Mouse (Mus musculus) small intestine, adult 2 months (tissue): ENCODE data around the gene Hdac9.

Experiments used
- CTCF ChIP-seq: fragments of 200-500 bp; IDR thresholded peaks from 2 replicates; pipeline ENCODE4 v1.5.1; 2012; ENCODE audit warnings: low read depth, mild to moderate bottlenecking, control low read depth, inconsistent platforms, low read length, moderate library complexity, mixed read lengths; ENCODE audit not compliant: insufficient replicate concordance, insufficient read length; ENCODE audit errors: extremely low read depth
- POLR2A ChIP-seq: fragments of 200-500 bp; IDR thresholded peaks from 2 replicates; pipeline ENCODE4 v1.6.1; 2012; ENCODE audit warnings: low read depth, mild to moderate bottlenecking, control low read depth, inconsistent platforms, low read length, moderate library complexity

DNA sequence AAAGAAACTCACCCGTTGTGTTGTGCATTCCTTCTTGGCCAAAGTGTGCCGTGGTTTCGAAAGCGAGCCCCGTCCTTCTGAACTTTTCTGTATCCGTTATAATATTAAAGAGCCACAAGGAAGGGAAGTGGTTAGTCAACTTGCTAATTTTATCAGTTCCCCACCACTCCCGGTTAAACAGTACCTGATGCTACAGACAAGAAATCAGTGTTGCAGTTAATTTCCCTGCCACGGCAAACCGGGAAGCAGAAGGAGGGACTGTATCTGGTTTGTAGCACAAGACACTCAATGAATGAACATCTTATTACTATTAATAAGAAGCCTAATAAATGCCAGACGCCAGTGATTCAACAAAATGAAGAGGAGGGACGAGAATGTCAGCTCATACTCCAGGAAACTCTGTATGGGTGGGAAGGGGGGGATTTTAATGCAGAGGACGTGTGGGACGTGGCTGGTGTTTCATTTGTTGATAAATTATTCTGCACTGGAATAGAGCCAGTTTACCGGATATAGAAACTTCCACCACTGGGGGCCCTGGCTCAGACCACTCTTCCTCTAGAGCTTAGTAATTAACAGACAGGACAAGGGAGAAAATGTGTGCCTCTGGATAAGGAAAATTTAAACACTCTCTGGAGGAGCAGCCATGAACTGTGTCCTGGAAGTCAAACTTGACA, 202.5 kb downstream of the Hdac9 start:
- no peak for TF ChIP-seq CTCF
- no peak for TF ChIP-seq POLR2A
